Mouse (Mus musculus) hindbrain, embryonic 13.5 days (tissue): Measurements from ENCODE around the gene Adgrd1. TPM values are rescaled to one million over a fixed set of nuclear protein-coding genes. Genes with fewer than 3 reads are reported as not detected.
"Not testable (repeated sequence)": the region's sequence is repeated elsewhere in the genome, so short reads cannot be mapped to it uniquely, and the experiment has no call there.

Source experiments
- ATAC-seq: fragments of 200-750 bp; cut with Nextera tagmentation; 2 replicates; pipeline ENCODE4 v1.8.0; 2017; ENCODE audit warnings: moderate TSS enrichment; ENCODE audit not compliant: low FRiP score
- H3K27ac ChIP-seq: fragments of 300-500 bp; sonication (generic); 2 replicates; pipeline ENCODE4 v1.5.1; 2015; ENCODE audit warnings: inconsistent platforms, mild to moderate bottlenecking, moderate library complexity
- H3K27me3 ChIP-seq: fragments of 300-500 bp; sonication (generic); 2 replicates; pipeline ENCODE4 v1.6.1; 2015; ENCODE audit warnings: mild to moderate bottlenecking, inconsistent platforms
- H3K36me3 ChIP-seq: fragments of 300-500 bp; sonication (generic); 2 replicates; pipeline ENCODE4 v1.6.1; 2015; ENCODE audit warnings: mild to moderate bottlenecking, inconsistent platforms
- H3K4me1 ChIP-seq: fragments of 300-500 bp; sonication (generic); replicated peaks from 2 replicates; pipeline ENCODE4 v1.6.1; 2015; ENCODE audit warnings: inconsistent platforms
- H3K4me2 ChIP-seq: fragments of 300-500 bp; sonication (generic); 2 replicates; pipeline ENCODE4 v1.6.1; 2015; ENCODE audit warnings: inconsistent platforms, mild to moderate bottlenecking, moderate library complexity
- H3K4me3 ChIP-seq: fragments of 300-500 bp; sonication (generic); 2 replicates; pipeline ENCODE4 v1.5.1; 2015; ENCODE audit warnings: mild to moderate bottlenecking, inconsistent platforms
- H3K9ac ChIP-seq: fragments of 300-500 bp; sonication (generic); 2 replicates; pipeline ENCODE4 v1.6.1; 2015; ENCODE audit warnings: mild to moderate bottlenecking, inconsistent platforms
- H3K9me3 ChIP-seq: fragments of 300-500 bp; sonication (generic); 2 replicates; pipeline ENCODE4 v1.6.1; 2016; ENCODE audit warnings: inconsistent platforms
- WGBS: fragments of 180-500 bp; shearing (Covaris S2); methylation state at CpG from one replicate; pipeline ENCODE4 v1.1.7; 2015; 5-methylcytosine and 5-hydroxymethylcytosine counted together
- polyA plus RNA-seq: library from polyadenylated mRNA; unstranded; fragments of >200 nt; fragmentation: Nextera tagmentation; extraction: Ambion mirVana; gene quantifications from 2 replicates; pipeline ENCODE4 v1.2.1, GENCODE M21; 2015

Adgrd1 gene
- polyA plus RNA-seq, 1 experiment from 2014 or later, result 0.14 TPM

DNA sequence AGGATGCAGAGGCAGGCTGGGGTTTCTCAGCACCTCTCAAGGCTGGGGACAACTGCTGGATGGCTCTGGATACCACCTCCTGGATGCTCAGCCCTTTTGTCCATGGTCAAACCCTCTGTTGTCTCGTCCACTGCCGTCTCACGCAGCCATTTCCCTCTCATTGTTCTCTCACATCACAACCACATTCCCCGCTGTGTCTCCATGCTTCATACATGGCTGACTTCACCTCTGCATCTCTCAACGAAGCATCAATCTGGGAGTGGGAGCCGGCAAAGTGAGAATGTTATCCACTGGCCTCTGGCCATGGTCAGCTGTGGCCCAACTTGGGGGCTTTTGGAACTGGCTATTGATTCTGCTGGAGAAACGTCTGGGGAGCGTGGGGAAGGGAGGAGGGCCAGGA is 15.2 kb downstream of the Adgrd1 start:
- 34% methylated on average over 8 of the region's 8 CpGs for WGBS
- H3K36me3 ChIP-seq, result no peaks in the 10 kb centered on the region
- ATAC-seq, result no peak

DNA sequence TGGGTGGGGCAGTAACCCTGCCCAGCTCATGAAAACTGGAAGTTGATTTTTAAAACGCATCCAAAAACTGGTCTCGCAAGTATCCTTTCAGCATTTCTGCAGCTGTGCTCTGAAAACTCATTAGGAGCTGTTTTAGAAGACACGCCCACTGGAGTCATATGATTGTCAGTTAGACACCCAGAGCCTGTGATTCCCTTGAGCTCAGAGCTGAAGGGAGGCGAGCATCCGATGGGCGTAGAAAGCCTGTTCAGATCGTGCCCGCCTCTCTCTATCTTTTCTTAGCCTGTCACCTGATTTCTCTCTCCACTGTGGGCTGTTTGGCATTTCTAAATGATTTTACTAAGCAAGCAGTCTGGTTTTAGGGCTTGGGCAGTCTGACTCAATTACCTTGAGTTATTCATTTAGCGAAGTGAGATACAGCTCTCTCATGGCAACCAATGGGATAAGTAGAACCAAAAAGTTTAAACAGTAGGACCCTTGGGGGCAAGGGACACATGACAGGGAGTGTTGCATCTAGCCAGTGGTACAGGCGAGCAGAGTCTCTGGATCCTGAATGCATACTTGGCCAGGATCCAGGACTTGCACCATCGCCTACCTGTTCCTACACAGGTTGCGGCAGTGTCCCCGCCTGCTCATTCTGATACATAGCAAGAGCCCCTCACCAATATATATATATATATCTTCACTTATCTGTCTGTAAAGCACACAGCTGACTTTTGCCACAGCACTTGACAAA is 17.4 kb downstream of the Adgrd1 start:
- H3K9me3 ChIP-seq, result no peaks in the 10 kb centered on the region
- ATAC-seq, result no peak
- H3K4me1 ChIP-seq, result peaks cover 13% of the 10 kb centered on the region
- H3K4me3 ChIP-seq, result no peak overlapping the region
- 70% methylated on average over 13 of the region's 13 CpGs for WGBS
- no peak overlapping the region for H3K27ac ChIP-seq
- H3K36me3 ChIP-seq, result no peaks in the 10 kb centered on the region
- H3K9ac ChIP-seq, result no peak overlapping the region
- H3K27me3 ChIP-seq, result no peaks in the 10 kb centered on the region
- H3K4me2 ChIP-seq, result no peak overlapping the region

More for the DNA sequence above, 15.2 kb downstream of the Adgrd1 start:
- Histone ChIP-seq H3K9me3 (no peaks in the 10 kb centered on the region), H3K9ac (no peak overlapping the region), H3K4me2 (no peak overlapping the region), H3K4me3 (no peak overlapping the region), H3K4me1 (peaks cover 6% of the 10 kb centered on the region; the same call in 1 of the 2 replicates), H3K27me3 (no peaks in the 10 kb centered on the region), H3K27ac (no peak overlapping the region)

DNA sequence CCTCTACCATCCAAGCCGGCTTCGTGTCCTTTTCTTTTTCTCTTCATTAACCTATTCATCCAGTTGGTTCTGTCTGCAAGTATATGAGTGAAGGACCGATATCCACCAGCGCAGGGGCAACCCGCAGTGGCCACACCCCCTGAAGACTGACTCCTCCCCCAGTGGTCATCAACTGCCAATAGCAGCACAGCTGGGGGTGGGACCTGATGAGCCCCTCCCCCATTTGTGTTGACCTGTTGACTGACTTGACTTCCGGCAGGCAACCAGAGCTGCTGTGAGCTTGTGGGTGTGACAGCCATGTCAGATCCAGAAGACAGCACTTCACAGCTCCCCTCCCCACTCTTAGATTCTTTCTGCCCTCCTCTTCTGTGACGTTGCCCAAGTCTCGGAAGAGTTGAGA is 19.7 kb downstream of the Adgrd1 start:
- Histone ChIP-seq H3K27ac (no peak overlapping the region), H3K9ac (no peak overlapping the region), H3K36me3 (no peaks in the 10 kb centered on the region), H3K27me3 (no peaks in the 10 kb centered on the region), H3K4me2 (no peak overlapping the region), H3K4me1 (peaks cover 16% of the 10 kb centered on the region), H3K9me3 (no peaks in the 10 kb centered on the region), H3K4me3 (no peak overlapping the region)
- 89% methylated on average over 8 of the region's 8 CpGs for WGBS
- ATAC-seq, result no peak

DNA sequence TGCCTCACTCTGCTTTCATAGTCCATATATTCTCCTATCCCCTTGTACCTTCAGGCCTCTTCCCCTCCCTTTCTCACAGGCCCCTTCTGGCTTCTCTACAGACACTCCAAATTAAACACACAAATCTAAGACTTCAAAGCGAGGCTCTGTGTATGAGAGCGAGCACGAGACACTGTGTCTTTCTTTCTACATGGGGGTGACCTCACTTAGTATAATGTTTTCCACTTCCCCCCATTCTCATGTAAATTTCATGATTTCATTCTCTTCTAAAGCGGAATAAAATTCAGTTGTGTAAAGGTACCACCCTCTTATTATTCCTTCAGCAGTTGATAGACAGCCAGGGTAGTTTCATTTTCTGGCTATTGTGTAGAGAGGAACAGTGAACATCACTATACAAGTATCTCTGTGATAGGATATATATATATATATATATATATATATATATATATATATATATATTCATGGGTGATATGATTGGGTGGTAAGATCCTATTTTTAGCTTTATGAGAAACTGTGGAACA is 21.1 kb downstream of the Adgrd1 start:
- ATAC-seq, result no peak
- H3K27me3 ChIP-seq, result no peaks in the 10 kb centered on the region
- no peak overlapping the region for H3K4me2 ChIP-seq
- H3K27ac ChIP-seq, result no peak overlapping the region
- H3K4me1 ChIP-seq, result peaks cover 10% of the 10 kb centered on the region
- WGBS, result 49% methylated on average over 4 of the region's 4 CpGs
- H3K9ac ChIP-seq, result no peak overlapping the region
- no peaks in the 10 kb centered on the region for H3K9me3 ChIP-seq
- H3K36me3 ChIP-seq, result no peaks in the 10 kb centered on the region
- no peak overlapping the region for H3K4me3 ChIP-seq

DNA sequence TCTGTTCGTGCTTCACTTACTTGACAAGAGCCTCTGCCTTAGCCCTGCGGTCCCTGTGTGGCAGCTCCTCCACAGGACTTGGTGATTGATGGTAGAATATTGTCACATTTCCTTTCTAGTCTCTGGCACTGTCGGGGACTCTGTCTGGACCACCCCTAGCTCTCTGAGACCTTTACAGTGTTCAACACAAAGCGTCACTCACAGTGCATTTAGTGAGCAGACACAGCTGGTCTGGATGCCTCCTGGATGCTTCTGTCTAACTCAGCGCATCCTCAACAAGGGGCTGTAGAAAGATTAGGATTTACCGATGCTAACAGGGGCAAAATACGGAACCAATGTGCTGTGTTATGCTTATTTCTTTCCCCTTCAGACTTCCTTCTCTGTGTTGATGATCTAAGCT is 22.0 kb downstream of the Adgrd1 start:
- WGBS, result 39% methylated on average over 7 of the region's 7 CpGs
- no peaks in the 10 kb centered on the region for H3K36me3 ChIP-seq
- peak overlapping the region; percentile 26 for H3K27ac ChIP-seq

DNA sequence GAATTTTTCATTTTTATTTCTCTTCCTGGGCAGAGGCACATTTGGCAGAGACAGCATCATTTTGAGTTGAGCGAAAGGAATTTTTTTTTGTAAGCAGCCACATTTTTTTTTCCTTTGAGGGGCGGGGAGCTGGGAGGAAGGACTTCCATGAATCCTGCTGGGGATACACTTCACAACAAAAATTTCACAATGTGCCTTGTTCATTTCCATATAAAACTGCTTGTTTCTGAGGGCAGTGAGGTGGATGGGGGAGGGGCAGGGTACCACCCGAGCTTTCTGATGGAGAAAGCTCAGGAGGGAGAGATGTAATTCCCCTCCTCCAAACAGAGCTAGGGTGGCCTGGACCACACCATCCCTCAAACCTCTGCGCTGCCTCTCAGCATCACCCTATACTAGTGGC is 22.6 kb downstream of the Adgrd1 start:
- peaks cover 10% of the 10 kb centered on the region for H3K4me1 ChIP-seq
- H3K9ac ChIP-seq, result 0 out of 2 replicates have a peak overlapping the region, but pooled peaks have one; percentile 9
- WGBS, result 68% methylated on average over 4 of the region's 4 CpGs
- H3K36me3 ChIP-seq, result no peaks in the 10 kb centered on the region
- H3K27me3 ChIP-seq, result no peaks in the 10 kb centered on the region
- H3K4me3 ChIP-seq, result no peak overlapping the region
- no peaks in the 10 kb centered on the region for H3K9me3 ChIP-seq
- ATAC-seq, result no peak
- peak overlapping the region; percentile 26; the same call in 1 of the 2 replicates for H3K27ac ChIP-seq
- H3K4me2 ChIP-seq, result no peak overlapping the region

More for the DNA sequence above, 22.0 kb downstream of the Adgrd1 start:
- no peak overlapping the region for H3K4me2 ChIP-seq
- ATAC-seq, result no peak
- H3K9ac ChIP-seq, result 0 out of 2 replicates have a peak overlapping the region, but pooled peaks have one; percentile 9
- H3K4me1 ChIP-seq, result peaks cover 10% of the 10 kb centered on the region
- H3K9me3 ChIP-seq, result no peaks in the 10 kb centered on the region
- no peaks in the 10 kb centered on the region for H3K27me3 ChIP-seq
- H3K4me3 ChIP-seq, result no peak overlapping the region

DNA sequence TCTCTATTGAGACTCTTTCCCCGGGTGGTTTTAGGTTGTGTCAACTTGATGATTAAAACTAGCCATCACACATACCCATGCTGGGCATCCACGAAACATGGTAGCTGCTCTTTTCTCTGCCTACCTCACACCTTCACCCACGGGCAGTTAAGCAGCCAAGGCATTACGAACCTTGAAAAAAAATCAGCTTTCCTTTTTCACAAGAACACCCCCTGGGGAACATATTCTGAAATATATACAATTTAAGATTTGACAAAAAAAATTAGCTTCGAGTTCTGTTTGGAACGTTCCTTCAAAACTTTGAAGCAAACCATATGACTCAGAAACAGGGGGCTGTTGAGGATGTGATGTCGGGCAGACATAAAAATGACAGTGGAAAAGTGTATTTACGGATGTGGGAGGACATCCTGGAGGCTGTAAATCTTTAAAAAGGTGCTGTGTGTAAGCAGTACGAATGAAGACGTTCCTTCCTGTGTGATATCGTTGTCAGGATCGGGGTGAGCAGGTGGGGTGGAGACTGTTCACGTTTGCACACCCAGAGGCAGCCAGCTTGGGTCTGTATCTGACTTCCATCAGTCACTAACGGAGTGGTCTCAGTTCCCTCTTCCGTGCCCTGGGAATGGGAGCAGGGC is 25.2 kb downstream of the Adgrd1 start:
- Histone ChIP-seq H3K9me3 (no peaks in the 10 kb centered on the region), H3K4me2 (no peak overlapping the region), H3K27me3 (no peaks in the 10 kb centered on the region), H3K27ac (no peak overlapping the region), H3K9ac (no peak overlapping the region), H3K36me3 (no peaks in the 10 kb centered on the region), H3K4me1 (peaks cover 10% of the 10 kb centered on the region), H3K4me3 (no peak overlapping the region)
- ATAC-seq, result no peak
- WGBS, result 91% methylated on average over 15 of the region's 15 CpGs

DNA sequence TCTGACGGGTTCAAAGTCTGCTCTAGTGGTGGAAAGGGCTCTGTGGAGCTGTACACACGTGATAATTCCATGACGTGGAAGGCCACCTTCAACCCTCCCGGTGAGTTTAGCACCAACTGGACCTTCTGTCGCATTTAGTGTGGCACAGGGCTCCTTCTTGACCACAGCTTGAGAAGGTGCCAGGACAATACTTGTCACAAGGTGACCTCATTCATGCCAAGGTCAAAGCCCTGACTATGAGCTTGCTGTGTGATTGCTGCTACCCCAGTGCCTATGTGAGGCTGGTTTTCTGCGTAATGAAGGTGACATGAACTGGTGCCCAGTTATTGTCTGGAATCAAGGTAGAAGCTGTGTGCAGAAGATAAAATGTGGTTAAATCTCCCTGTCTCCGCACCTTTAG is 25.9 kb downstream of the Adgrd1 start:
- no peak overlapping the region for H3K4me2 ChIP-seq
- no peak overlapping the region for H3K9ac ChIP-seq
- peaks cover 10% of the 10 kb centered on the region for H3K4me1 ChIP-seq
- no peaks in the 10 kb centered on the region for H3K27me3 ChIP-seq
- H3K27ac ChIP-seq, result no peak overlapping the region
- WGBS, result 93% methylated on average over 7 of the region's 7 CpGs
- no peak for ATAC-seq
- H3K9me3 ChIP-seq, result no peaks in the 10 kb centered on the region
- H3K4me3 ChIP-seq, result no peak overlapping the region
- no peaks in the 10 kb centered on the region for H3K36me3 ChIP-seq

DNA sequence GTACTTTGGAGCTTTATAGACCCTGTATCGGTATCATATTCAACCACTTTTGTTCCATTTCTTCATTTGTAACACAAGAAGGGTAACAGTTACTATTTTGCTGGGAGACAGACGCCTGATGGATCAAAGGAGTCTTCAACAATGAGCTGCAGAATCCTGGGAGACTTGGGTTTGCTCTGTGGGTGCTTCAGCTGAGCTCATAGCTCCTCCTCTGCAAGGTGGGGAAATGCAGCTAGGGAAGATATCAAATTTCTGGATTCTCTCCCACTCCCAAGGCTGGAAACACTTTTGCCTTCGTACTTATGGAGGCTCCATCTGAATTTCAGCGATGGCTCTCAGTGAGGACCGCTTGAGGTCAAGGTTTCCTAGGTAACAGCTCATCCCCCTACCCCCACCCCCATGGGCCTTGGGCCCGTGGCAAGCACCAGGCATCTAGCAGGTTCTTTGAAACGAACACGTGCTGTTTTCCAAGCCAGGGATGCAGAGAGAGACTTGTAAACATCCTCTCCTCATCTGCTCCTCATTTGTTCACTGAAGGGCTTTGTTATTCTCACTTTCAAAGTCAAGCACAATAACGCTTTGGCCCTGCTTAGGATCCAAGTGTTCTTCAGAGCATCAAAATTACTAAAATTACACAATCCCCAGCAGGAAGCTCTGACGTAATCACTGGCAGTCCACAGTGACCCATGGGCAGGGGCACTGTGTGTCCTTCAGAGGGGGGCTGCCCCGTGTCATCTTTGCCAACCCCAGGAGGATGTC is 27.7 kb downstream of the Adgrd1 start:
- ATAC-seq, result no peak
- peaks cover under 1% of the 10 kb centered on the region; the same call in 1 of the 2 replicates for H3K4me1 ChIP-seq
- no peak overlapping the region for H3K4me3 ChIP-seq
- no peak overlapping the region for H3K4me2 ChIP-seq
- no peaks in the 10 kb centered on the region for H3K36me3 ChIP-seq
- no peak overlapping the region for H3K9ac ChIP-seq
- no peaks in the 10 kb centered on the region for H3K27me3 ChIP-seq
- H3K9me3 ChIP-seq, result no peaks in the 10 kb centered on the region
- 46% methylated on average over 11 of the region's 11 CpGs for WGBS
- H3K27ac ChIP-seq, result no peak overlapping the region

DNA sequence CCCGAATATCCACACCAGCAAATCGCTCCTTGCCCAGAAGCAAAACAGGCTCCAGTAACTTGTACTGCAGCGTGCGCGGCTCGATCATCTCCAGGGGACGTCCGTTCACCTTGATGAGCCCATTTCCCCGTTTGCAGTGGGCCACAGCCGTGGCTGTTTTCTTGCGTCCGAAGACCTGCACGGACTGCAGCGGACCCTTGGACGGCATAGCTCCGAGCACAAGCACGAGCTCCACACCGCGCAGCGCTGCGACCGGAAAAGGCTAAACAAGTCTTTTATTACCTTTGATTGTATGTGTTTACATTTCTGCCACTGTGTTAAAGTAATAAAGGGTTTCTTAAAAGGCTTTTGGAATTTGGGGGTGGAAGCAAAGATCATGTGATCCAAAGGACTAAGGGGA is 31.8 kb downstream of the Adgrd1 start:
- ATAC-seq, H3K4me1 ChIP-seq, H3K9ac ChIP-seq, H3K4me2 ChIP-seq, H3K27ac ChIP-seq, H3K9me3 ChIP-seq, H3K4me3 ChIP-seq, H3K36me3 ChIP-seq, H3K27me3 ChIP-seq: not testable (repeated sequence)
- 97% methylated on average over 22 of the region's 22 CpGs for WGBS

DNA sequence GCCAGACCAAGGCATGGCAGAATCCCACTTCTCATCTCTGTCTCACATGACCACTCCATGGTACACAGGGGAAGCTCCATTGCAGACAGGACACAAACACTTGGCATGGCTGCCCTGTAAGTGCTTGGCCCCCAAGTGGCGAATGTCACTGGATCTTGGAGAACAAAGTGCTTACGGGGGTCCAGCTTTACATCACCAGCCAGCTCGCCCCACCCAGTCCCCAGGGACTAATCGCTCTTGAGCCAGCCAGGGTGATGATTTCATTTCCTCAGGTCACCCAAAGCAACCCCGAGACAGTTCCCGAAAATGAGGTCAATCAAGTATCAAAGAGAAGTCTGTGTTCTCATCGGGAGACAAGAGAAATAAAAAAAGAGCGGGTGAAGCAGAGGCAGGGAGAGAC is 33.8 kb downstream of the Adgrd1 start:
- Histone ChIP-seq H3K36me3 (no peaks in the 10 kb centered on the region), H3K4me2 (no peak overlapping the region), H3K9ac (no peak overlapping the region), H3K4me1 (no peaks in the 10 kb centered on the region), H3K9me3 (no peaks in the 10 kb centered on the region), H3K4me3 (no peak overlapping the region), H3K27ac (no peak overlapping the region), H3K27me3 (no peaks in the 10 kb centered on the region)
- WGBS, result 95% methylated on average over 8 of the region's 8 CpGs
- ATAC-seq, result no peak

DNA sequence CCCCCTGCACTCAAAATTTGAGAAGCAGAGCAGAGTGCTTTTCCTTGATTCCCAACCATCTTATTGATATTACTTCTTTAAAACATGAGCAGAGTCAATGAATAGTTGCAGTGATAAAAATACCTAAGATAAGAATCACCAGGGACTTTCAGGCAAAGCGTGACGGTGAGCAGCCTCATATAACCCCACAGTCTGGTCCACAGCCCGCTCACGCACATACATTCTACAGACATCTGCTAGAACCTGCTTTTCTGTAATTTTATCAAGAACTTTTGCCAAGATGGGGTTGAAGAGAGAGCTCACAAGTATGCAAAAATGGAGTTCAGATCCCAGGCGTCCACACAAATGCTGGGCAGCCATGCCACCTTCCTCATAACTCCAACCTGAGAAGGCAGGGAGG is 40.9 kb downstream of the Adgrd1 start:
- Histone ChIP-seq H3K27ac (no peak overlapping the region), H3K4me3 (no peak overlapping the region), H3K9me3 (no peaks in the 10 kb centered on the region), H3K4me2 (no peak overlapping the region), H3K4me1 (peaks cover 10% of the 10 kb centered on the region), H3K27me3 (no peaks in the 10 kb centered on the region), H3K9ac (no peak overlapping the region), H3K36me3 (no peaks in the 10 kb centered on the region)
- no peak for ATAC-seq
- WGBS, result 96% methylated on average over 5 of the region's 5 CpGs
